Mouse (Mus musculus) megakaryocyte progenitor cell, adult 5-6 weeks (primary cell): ENCODE results near the gene Vmn1r1. TPM values are rescaled to one million over a fixed set of nuclear protein-coding genes. Genes with fewer than 3 reads are reported as not detected.

Experiments used
- ATAC-seq: replicated peaks from 2 replicates; pipeline ENCODE4 v1.8.0; 2016; ENCODE audit warnings: mild to moderate bottlenecking, moderate TSS enrichment, inconsistent platforms; ENCODE audit not compliant: poor library complexity
- total RNA-seq, 2 experiments: library from RNA; stranded (forward) in 1 of 2; stranded (reverse) in 1 of 2; fragments of 157-497, 149-512 nt in 1 of 2; fragments of 200-1000 nt in 1 of 2; gene quantifications; 2 replicates each; pipeline versions ENCODE4 v1.2.3 to v1.2.4; 2015 to 2017

The Vmn1r1 gene
- total RNA-seq, 2 experiments from 2014 or later = not detected

GRCm38 (mm10) chr1:182137204-182138125, 26.8 kb downstream of the Vmn1r1 start:
- peak; percentile 29; the same call in 1 of the 2 replicates for ATAC-seq

- ATAC-seq = peak; percentile 81
Observed at GRCm38 (mm10) chr1:182130830-182131229, 33.5 kb downstream of the Vmn1r1 start.

- ATAC-seq = peak; percentile 93
Observed at GRCm38 (mm10) chr1:182124924-182125368, 39.3 kb downstream of the Vmn1r1 start.

GRCm38 (mm10) chr1:182124506-182124905, 39.8 kb downstream of the Vmn1r1 start, which contains the start of gene Srp9:
Gene Srp9 (plus strand): TSS chr1:182124737.
- peak; percentile 95 for ATAC-seq

- no peak for ATAC-seq
Observed at GRCm38 (mm10) chr1:182122413-182122812, 41.9 kb downstream of the Vmn1r1 start.

GRCm38 (mm10) chr1:182115651-182116408, 48.5 kb downstream of the Vmn1r1 start:
- ATAC-seq = 0 out of 2 replicates have a peak, but pooled peaks have one; percentile 37

- peak; percentile 73 for ATAC-seq
Observed at GRCm38 (mm10) chr1:182115197-182115596, 49.1 kb downstream of the Vmn1r1 start.

GRCm38 (mm10) chr1:182113587-182114500, 50.4 kb downstream of the Vmn1r1 start:
- ATAC-seq = no peak

GRCm38 (mm10) chr1:182113131-182113530, 51.2 kb downstream of the Vmn1r1 start:
- ATAC-seq = no peak

- no peak for ATAC-seq
Observed at GRCm38 (mm10) chr1:182112385-182112784, 51.9 kb downstream of the Vmn1r1 start.

- no peak for ATAC-seq
Observed at GRCm38 (mm10) chr1:182111386-182112317, 52.6 kb downstream of the Vmn1r1 start.

- no peak for ATAC-seq
Observed at GRCm38 (mm10) chr1:182110708-182111385, 53.4 kb downstream of the Vmn1r1 start.

GRCm38 (mm10) chr1:182110185-182110584, 54.1 kb downstream of the Vmn1r1 start:
- no peak for ATAC-seq

- peak; percentile 86 for ATAC-seq
Observed at GRCm38 (mm10) chr1:182108397-182109099, 55.7 kb downstream of the Vmn1r1 start.

GRCm38 (mm10) chr1:182107251-182107650, 57.0 kb downstream of the Vmn1r1 start:
- no peak for ATAC-seq

- ATAC-seq = no peak
Observed at GRCm38 (mm10) chr1:182105023-182105422, 59.3 kb downstream of the Vmn1r1 start.
